Mouse (Mus musculus) embryonic facial prominence, embryonic 14.5 days (tissue): ENCODE measurements around the gene Jade1. TPM values are rescaled to one million over a fixed set of nuclear protein-coding genes. Genes with fewer than 3 reads are reported as not detected.

ENCODE experiments used
- ATAC-seq: fragments of 200-750 bp; cut with Nextera tagmentation; 2 replicates; pipeline ENCODE4 v1.8.0; 2017; ENCODE audit warnings: low read depth, moderate number of reproducible peaks, moderate TSS enrichment
- DNase-seq: peaks from one replicate; pipeline ENCODE4 v3.0.0-alpha.2; 2015; ENCODE audit warnings: low spot score
- H3K27ac ChIP-seq: fragments of 300-500 bp; sonication (generic); replicated peaks from 2 replicates; pipeline ENCODE4 v1.5.1; 2014; ENCODE audit warnings: low read depth, mild to moderate bottlenecking, low read length, moderate library complexity
- H3K27me3 ChIP-seq: fragments of 300-500 bp; sonication (generic); replicated peaks from 2 replicates; pipeline ENCODE4 v1.6.1; 2014; ENCODE audit warnings: low read length; ENCODE audit not compliant: control insufficient read depth, insufficient read depth
- H3K36me3 ChIP-seq: fragments of 300-500 bp; sonication (generic); 2 replicates; pipeline ENCODE4 v1.6.1; 2014; ENCODE audit warnings: low read length, mixed read lengths; ENCODE audit not compliant: control insufficient read depth, insufficient read depth
- H3K4me1 ChIP-seq: fragments of 300-500 bp; sonication (generic); 2 replicates; pipeline ENCODE4 v1.6.1; 2014; ENCODE audit warnings: antibody characterized with exemption, low read length; ENCODE audit not compliant: control insufficient read depth, insufficient read depth
- H3K4me2 ChIP-seq: fragments of 300-500 bp; sonication (generic); 2 replicates; pipeline ENCODE4 v1.6.1; 2014; ENCODE audit warnings: low read depth, mild to moderate bottlenecking, low read length, moderate library complexity, mixed read lengths
- H3K4me3 ChIP-seq: fragments of 300-500 bp; sonication (generic); 2 replicates; pipeline ENCODE4 v1.5.1; 2014; ENCODE audit warnings: low read depth, mild to moderate bottlenecking, low read length
- H3K9ac ChIP-seq: fragments of 300-500 bp; sonication (generic); 2 replicates; pipeline ENCODE4 v1.6.1; 2014; ENCODE audit warnings: low read depth, mild to moderate bottlenecking, low read length, moderate library complexity, mixed read lengths
- H3K9me3 ChIP-seq: fragments of 300-500 bp; sonication (generic); 2 replicates; pipeline ENCODE4 v1.6.1; 2016; ENCODE audit warnings: low read length; ENCODE audit not compliant: control insufficient read depth
- WGBS: fragments of 180-500 bp; shearing (Covaris S2); extraction: QIAGEN DNeasy Blood & Tissue Kit; methylation state at CpG from one replicate; pipeline ENCODE4 v1.1.7; 2014; 5-methylcytosine and 5-hydroxymethylcytosine counted together
- polyA plus RNA-seq: library from polyadenylated mRNA; unstranded; fragments of >200 nt; fragmentation: Nextera tagmentation; extraction: Ambion mirVana; gene quantifications from 2 replicates; pipeline ENCODE4 v1.2.1, GENCODE M21; 2014

The Jade1 gene
- polyA plus RNA-seq, 1 experiment from 2014 or later = 16.1 TPM

DNA sequence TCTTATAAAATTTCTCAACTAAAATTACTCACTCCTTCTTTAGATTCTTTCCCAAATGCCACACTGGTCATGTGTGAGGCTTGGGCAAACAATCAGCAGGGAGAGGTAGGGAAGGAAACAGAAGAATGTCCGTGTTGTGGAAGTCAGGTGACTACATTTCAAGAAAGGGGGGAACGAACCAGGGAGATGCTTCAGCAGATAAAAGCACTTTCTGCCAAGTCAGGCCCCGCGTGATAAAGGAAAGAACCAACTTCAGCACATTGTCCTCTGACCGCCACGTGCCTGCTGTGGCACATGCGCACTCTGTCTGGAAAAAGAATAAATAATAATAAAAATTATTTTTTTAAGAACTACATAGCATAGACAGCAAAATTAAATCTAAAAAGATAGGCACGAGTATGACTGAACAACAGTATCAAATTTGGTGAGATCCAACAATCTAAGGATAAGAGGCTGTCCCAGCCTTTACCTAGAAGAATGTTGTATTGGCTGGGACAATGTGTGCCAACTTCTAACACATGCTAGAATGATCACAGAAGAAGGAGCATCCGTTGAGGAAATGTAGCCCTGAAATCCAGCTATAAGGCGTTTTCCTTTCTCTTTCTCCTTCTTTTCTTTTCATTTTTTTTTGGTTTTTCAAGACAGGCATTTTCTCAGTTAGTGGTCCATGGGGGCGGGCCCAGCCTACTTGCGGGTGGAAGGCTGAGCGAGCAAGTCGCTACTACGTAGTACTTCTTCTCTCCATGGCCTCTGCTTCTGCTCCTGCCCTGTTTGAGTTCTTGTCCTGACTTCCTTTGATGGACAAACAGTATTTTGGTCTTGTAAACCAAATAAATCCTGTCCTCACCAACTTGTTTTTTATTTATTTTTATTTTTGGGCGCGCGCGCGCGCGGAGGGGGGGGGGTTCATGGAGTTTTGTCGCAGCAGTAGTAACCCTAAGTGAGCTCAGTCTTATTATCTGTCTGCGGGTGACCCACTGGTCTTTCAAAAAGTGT, 753 bp upstream of the Jade1 start:
- Histone ChIP-seq H3K4me2 (no peak overlapping the region), H3K9me3 (0 out of 2 replicates have a peak, but pooled peaks cover 4% of the 10 kb centered on the region), H3K27me3 (no peaks in the 10 kb centered on the region), H3K4me1 (no peaks in the 10 kb centered on the region), H3K36me3 (no peaks in the 10 kb centered on the region), H3K4me3 (no peak overlapping the region), H3K27ac (no peak overlapping the region), H3K9ac (no peak overlapping the region)
- DNase-seq (no peak), ATAC-seq (no peak)
- 90% methylated on average over 24 of the region's 24 CpGs for WGBS

DNA sequence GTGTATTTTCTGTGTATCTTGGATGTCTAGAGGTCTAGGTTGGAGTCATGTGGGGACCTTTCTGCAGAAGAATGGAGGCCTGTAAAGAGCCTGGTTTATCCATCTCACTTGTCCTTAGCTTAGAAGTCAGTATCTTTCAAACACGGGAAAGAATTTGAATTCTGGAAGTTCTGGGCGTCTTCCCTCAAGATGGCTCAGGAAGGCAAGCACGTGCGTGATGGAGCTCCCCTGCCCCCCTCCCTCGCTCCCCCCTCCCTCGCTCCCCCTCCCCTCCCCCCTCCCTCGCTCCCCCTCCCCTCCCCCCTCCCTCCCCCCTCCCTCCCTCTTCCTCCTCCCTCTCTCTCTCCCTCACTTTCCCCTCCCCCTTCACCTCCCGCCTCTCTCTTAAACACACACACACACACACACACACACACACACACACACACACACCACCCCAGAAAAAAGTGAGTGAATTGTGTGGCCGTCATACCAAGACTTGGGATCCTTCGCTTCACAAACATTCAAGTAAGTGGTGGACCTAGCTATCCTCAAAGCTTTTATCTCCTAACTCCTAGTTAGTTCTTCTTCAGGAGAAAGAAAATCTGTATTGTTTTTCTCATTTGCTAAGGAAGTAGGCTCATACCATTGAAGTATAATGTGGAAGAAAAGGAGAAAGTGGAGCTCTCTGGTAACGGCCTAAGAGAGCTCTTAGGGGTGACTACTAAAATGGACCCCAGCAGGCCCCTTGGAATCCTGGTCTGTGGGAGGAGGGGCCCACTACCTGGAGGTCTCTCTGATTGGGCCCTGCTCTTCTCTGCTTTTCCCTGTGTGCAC, 1.1 kb downstream of the Jade1 start:
- no peaks in the 10 kb centered on the region for H3K4me1 ChIP-seq
- H3K27me3 ChIP-seq = no peaks in the 10 kb centered on the region
- no peak overlapping the region for H3K4me3 ChIP-seq
- ATAC-seq (no peak), DNase-seq (no peak)
- H3K4me2 ChIP-seq = no peak overlapping the region
- 0 out of 2 replicates have a peak, but pooled peaks cover 4% of the 10 kb centered on the region for H3K9me3 ChIP-seq
- H3K9ac ChIP-seq = no peak overlapping the region
- WGBS = 83% methylated on average over 9 of the region's 11 CpGs
- no peaks in the 10 kb centered on the region for H3K36me3 ChIP-seq
- no peak overlapping the region for H3K27ac ChIP-seq

DNA sequence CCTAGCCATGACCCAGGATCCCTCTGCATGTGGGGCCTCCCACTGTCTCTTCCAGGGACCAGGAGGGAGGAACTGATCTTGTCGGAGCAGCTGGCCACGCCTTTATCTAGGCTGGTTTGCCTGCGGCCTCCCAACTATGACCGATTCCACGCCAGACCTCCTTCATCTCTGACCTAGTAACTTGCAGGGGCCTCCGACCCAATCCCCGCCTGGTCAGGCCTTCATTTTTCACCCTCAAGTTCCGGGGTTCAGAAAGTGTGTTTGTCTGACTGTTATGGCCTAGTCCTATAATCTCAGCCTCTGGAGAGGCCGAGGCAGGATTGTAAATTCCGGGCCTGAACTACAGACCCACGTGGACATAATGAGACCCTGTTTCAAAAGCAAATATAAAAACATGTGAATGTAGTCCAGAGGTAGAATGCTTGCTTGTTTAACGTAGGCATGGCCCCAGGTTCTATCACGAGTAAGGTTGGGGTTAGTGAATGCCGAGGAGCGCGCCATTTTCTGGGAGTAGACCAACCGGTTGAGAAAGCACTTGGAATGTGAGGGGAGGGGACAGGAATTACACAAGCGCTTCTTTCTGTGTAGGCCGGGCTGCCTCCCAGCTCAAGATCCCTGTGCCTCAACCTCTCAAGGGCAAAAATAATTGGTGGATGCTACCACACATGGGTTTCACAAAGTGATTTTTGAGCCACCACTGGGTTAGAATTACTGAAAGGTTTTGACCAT, 1.9 kb downstream of the Jade1 start:
- H3K27me3 ChIP-seq = peaks cover 4% of the 10 kb centered on the region; the same call in 1 of the 2 replicates
- H3K4me1 ChIP-seq = no peaks in the 10 kb centered on the region
- DNase-seq (no peak), ATAC-seq (no peak)
- no peak overlapping the region for H3K4me2 ChIP-seq
- no peak overlapping the region for H3K9ac ChIP-seq
- WGBS = 88% methylated on average over 19 of the region's 19 CpGs
- no peaks in the 10 kb centered on the region for H3K36me3 ChIP-seq
- H3K4me3 ChIP-seq = no peak overlapping the region
- no peak overlapping the region for H3K27ac ChIP-seq
- H3K9me3 ChIP-seq = 0 out of 2 replicates have a peak, but pooled peaks cover 4% of the 10 kb centered on the region

GRCm38 (mm10) chr3:41560489-41560888, 5.0 kb downstream of the Jade1 start:
- no peak overlapping the region for H3K4me2 ChIP-seq
- no peak overlapping the region for H3K4me3 ChIP-seq
- H3K36me3 ChIP-seq = no peaks in the 10 kb centered on the region
- 90% methylated on average over 6 of the region's 6 CpGs for WGBS
- ATAC-seq (no peak), DNase-seq (no peak)
- no peak overlapping the region for H3K27ac ChIP-seq
- no peaks in the 10 kb centered on the region for H3K4me1 ChIP-seq
- H3K9ac ChIP-seq = no peak overlapping the region
- H3K27me3 ChIP-seq = peaks cover 4% of the 10 kb centered on the region; the same call in 1 of the 2 replicates
- 0 out of 2 replicates have a peak, but pooled peaks cover 4% of the 10 kb centered on the region for H3K9me3 ChIP-seq

GRCm38 (mm10) chr3:41561787-41562186, 6.3 kb downstream of the Jade1 start:
- Histone ChIP-seq H3K9ac (no peak overlapping the region), H3K27me3 (peaks cover 4% of the 10 kb centered on the region; the same call in 1 of the 2 replicates), H3K4me2 (no peak overlapping the region), H3K4me1 (no peaks in the 10 kb centered on the region), H3K9me3 (no peaks in the 10 kb centered on the region), H3K4me3 (no peak overlapping the region), H3K27ac (no peak overlapping the region), H3K36me3 (no peaks in the 10 kb centered on the region)
- ATAC-seq (no peak), DNase-seq (no peak)
- WGBS = 90% methylated on average over 5 of the region's 5 CpGs

DNA sequence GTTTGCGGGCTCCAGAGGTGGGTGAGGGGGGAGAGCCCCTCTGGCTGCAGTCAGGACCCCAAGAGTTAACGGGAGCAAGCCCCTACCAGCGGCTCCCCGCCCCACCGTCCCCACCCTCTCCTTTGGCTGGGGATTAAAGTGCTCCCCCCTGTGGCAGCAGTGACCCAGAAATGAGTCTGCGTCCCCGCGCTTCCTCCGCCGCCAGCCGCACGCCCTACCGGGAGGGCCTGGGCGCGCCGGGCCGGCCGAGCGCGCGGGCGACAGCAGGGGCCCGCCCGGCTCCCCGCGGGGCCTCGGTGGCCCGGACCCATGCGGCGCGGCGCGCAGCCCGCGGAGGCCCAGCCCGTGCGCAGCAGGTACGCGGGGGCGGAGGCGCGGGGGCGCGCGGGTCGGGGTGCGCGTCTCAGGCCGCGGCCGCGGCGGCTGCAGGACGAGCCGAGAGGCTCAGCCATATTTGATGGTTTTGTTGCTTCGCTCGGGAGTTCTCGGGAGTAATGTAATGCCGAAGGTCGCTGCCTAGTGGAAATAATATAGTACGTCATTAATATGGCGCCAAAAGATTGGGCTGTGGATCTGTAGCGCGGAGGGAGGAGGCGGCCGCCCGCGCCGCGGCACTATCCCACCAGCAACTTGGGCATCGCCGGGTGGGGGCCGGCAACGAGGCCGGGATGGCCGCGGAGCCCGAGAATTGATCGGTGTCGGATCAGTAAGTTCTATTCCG, 7.8 kb downstream of the Jade1 start:
- Histone ChIP-seq H3K4me3 (peak overlapping the region; percentile 79), H3K9me3 (no peaks in the 10 kb centered on the region), H3K4me1 (no peaks in the 10 kb centered on the region), H3K36me3 (no peaks in the 10 kb centered on the region), H3K27me3 (peaks cover 4% of the 10 kb centered on the region; the same call in 1 of the 2 replicates), H3K4me2 (peak overlapping the region; percentile 98), H3K9ac (peak overlapping the region; percentile 85), H3K27ac (peak overlapping the region; percentile 91)
- peak; percentile 90 for DNase-seq
- WGBS = 1% methylated on average over 39 of the region's 81 CpGs
- peak; percentile 76 for ATAC-seq

DNA sequence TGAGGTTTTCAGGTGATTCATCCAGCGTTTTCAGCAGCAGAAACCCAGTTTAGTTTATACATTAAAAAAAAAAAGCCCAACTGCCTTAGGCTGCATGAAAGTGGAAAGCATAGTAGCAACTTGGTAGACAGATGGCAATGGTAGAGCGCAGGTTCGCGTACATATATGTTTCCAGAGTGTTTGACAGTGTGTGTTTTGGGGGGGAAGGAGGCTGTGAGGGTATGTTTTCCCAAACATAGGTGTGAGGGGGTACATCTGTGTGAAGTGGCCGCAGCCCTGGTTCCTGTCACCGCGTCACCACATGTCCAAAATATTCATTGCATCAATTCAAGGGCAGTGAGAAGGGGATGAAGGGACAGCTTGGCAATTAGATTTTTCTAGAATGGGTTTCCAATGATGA, 8.5 kb downstream of the Jade1 start:
- Histone ChIP-seq H3K9me3 (no peaks in the 10 kb centered on the region), H3K4me3 (peak overlapping the region; percentile 79), H3K4me1 (no peaks in the 10 kb centered on the region), H3K27ac (peak overlapping the region; percentile 91), H3K4me2 (peak overlapping the region; percentile 98), H3K36me3 (no peaks in the 10 kb centered on the region), H3K27me3 (peaks cover 4% of the 10 kb centered on the region; the same call in 1 of the 2 replicates), H3K9ac (peak overlapping the region; percentile 85)
- DNase-seq = peak; percentile 22
- whole genome bisulfite sequencing = 0% methylated on average over 7 of the region's 7 CpGs
- ATAC-seq = no peak
